Mouse (Mus musculus): ENCODE measurements at regions not wholly inside any gene's neighbourhood (a gene's known extent, or its start where the extent isn't known, plus 50 kb on each side); places are given as distances from the start of the nearest gene placed in this dataset.

GRCm38 (mm10) chr7:90045208-90045800 is 64.5 kb upstream of the Eed start:
- Histone ChIP-seq H3K27ac (ENCODE audit: low read depth, low read length) (no peak overlapping the region), H3K4me2 (replicated peaks; ENCODE audit: low read depth) (no peak overlapping the region), H3K4me3 (ENCODE audit: low read depth, low read length) (no peak overlapping the region), H3K9me3 (ENCODE audit: control insufficient read depth) (no peaks in the 10 kb centered on the region), H3K9ac (ENCODE audit: low read depth, low read length) (no peak overlapping the region), H3K27me3 (replicated peaks; ENCODE audit: control insufficient read depth, insufficient read depth, low read length) (no peaks in the 10 kb centered on the region), H3K36me3 (ENCODE audit: control insufficient read depth, insufficient read depth) (no peaks in the 10 kb centered on the region), H3K4me1 (replicated peaks; ENCODE audit: control insufficient read depth, insufficient read depth, low read length) (peaks cover 14% of the 10 kb centered on the region; the same call in 1 of the 2 replicates)
- TF ChIP-seq CTCF (IDR thresholded peaks at IDR 0.05; ENCODE audit: low read depth): no peak
- WGBS: 62% methylated on average over 4 of the region's 4 CpGs
- ATAC-seq: no peak

DNA sequence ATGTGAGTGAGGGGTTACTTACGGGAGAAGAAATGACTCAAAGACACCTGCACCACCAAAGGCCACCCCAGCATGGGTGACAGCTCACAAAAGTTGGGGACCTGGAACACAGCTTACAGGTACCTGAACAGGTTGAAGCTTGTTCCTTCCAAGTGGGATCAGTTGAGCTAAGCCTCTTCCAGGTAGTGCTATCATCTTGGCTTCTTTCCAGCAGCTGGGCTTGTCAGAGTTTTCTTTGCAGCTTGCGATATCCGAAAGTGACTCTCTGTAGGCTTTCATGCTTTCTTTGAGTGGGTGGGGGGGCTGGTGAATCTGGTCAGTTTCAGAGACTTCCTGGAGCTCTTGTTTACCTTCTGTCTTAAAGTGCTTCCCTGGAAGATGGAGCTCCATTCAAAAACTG is 65.4 kb upstream of the Eed start:
- Histone ChIP-seq H3K9me3 (ENCODE audit: control insufficient read depth) (no peaks in the 10 kb centered on the region), H3K9ac (ENCODE audit: low read depth, low read length) (no peak overlapping the region), H3K27ac (ENCODE audit: low read depth, low read length) (no peak overlapping the region), H3K4me2 (replicated peaks; ENCODE audit: low read depth) (no peak overlapping the region), H3K4me1 (replicated peaks; ENCODE audit: control insufficient read depth, insufficient read depth, low read length) (0 out of 2 replicates have a peak, but pooled peaks cover 8% of the 10 kb centered on the region), H3K36me3 (ENCODE audit: control insufficient read depth, insufficient read depth) (no peaks in the 10 kb centered on the region), H3K4me3 (ENCODE audit: low read depth, low read length) (no peak overlapping the region), H3K27me3 (replicated peaks; ENCODE audit: control insufficient read depth, insufficient read depth, low read length) (no peaks in the 10 kb centered on the region)
- no peak for ATAC-seq
- TF ChIP-seq CTCF (IDR thresholded peaks at IDR 0.05; ENCODE audit: low read depth): no peak
- 73% methylated on average over 3 of the region's 3 CpGs for WGBS

DNA sequence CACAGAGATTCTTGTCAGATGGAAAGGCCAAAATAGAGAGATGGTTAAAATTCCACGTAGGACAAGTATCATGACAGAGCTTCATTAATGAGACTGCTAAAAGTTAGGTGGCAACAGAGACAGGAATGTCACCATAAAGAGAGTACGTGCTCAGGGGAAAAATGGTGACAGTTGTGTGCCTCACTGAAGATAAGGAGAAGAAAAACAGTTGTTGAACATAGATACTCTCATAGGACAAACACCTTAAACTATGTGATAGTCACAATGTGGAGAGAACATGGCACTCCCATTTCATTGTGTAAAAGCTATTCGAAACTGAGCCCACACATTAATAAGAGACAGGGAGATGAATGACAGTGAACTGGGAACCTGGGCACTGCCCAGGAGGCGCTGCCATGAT is 66.1 kb upstream of the Eed start:
- Histone ChIP-seq H3K27ac (ENCODE audit: low read depth, low read length) (no peak overlapping the region), H3K9me3 (ENCODE audit: control insufficient read depth) (no peaks in the 10 kb centered on the region), H3K27me3 (replicated peaks; ENCODE audit: control insufficient read depth, insufficient read depth, low read length) (no peaks in the 10 kb centered on the region), H3K4me1 (replicated peaks; ENCODE audit: control insufficient read depth, insufficient read depth, low read length) (0 out of 2 replicates have a peak, but pooled peaks cover 8% of the 10 kb centered on the region), H3K4me3 (ENCODE audit: low read depth, low read length) (no peak overlapping the region), H3K9ac (ENCODE audit: low read depth, low read length) (no peak overlapping the region), H3K4me2 (replicated peaks; ENCODE audit: low read depth) (no peak overlapping the region), H3K36me3 (ENCODE audit: control insufficient read depth, insufficient read depth) (no peaks in the 10 kb centered on the region)
- no peak for TF ChIP-seq CTCF (IDR thresholded peaks at IDR 0.05; ENCODE audit: low read depth)
- 93% methylated on average over 4 of the region's 4 CpGs for WGBS
- ATAC-seq: no peak

- Histone ChIP-seq H3K27ac (ENCODE audit: low read depth, low read length) (peak overlapping the region; percentile 37; the same call in 1 of the 2 replicates), H3K27me3 (replicated peaks; ENCODE audit: control insufficient read depth, insufficient read depth, low read length) (no peaks in the 10 kb centered on the region), H3K4me1 (replicated peaks; ENCODE audit: control insufficient read depth, insufficient read depth, low read length) (no peaks in the 10 kb centered on the region), H3K36me3 (ENCODE audit: control insufficient read depth, insufficient read depth) (no peaks in the 10 kb centered on the region), H3K4me2 (replicated peaks; ENCODE audit: low read depth) (no peak overlapping the region), H3K4me3 (ENCODE audit: low read depth, low read length) (no peak overlapping the region), H3K9ac (ENCODE audit: low read depth, low read length) (no peak overlapping the region), H3K9me3 (ENCODE audit: control insufficient read depth) (no peaks in the 10 kb centered on the region)
- peak; percentile 78 for ATAC-seq
- 0 out of 2 replicates have a peak, but pooled peaks have one; percentile 19 for TF ChIP-seq CTCF (IDR thresholded peaks at IDR 0.05; ENCODE audit: low read depth)
- WGBS: 59% methylated on average over 10 of the region's 10 CpGs
Measured at GRCm38 (mm10) chr7:90048401-90049307, 67.9 kb upstream of the Eed start.

- H3K9ac ChIP-seq (ENCODE audit: low read depth, low read length): no peak overlapping the region
- ATAC-seq: no peak
- no peaks in the 10 kb centered on the region for H3K9me3 ChIP-seq (ENCODE audit: control insufficient read depth)
- TF ChIP-seq CTCF (IDR thresholded peaks at IDR 0.05; ENCODE audit: low read depth): no peak
- H3K27ac ChIP-seq (ENCODE audit: low read depth, low read length): no peak overlapping the region
- no peaks in the 10 kb centered on the region for H3K27me3 ChIP-seq (replicated peaks; ENCODE audit: control insufficient read depth, insufficient read depth, low read length)
- no peaks in the 10 kb centered on the region for H3K4me1 ChIP-seq (replicated peaks; ENCODE audit: control insufficient read depth, insufficient read depth, low read length)
- H3K4me3 ChIP-seq (ENCODE audit: low read depth, low read length): no peak overlapping the region
- WGBS: 83% methylated on average over 8 of the region's 8 CpGs
- H3K4me2 ChIP-seq (replicated peaks; ENCODE audit: low read depth): no peak overlapping the region
- no peaks in the 10 kb centered on the region for H3K36me3 ChIP-seq (ENCODE audit: control insufficient read depth, insufficient read depth)
Measured at GRCm38 (mm10) chr7:90049831-90050237, 69.1 kb upstream of the Eed start.

DNA sequence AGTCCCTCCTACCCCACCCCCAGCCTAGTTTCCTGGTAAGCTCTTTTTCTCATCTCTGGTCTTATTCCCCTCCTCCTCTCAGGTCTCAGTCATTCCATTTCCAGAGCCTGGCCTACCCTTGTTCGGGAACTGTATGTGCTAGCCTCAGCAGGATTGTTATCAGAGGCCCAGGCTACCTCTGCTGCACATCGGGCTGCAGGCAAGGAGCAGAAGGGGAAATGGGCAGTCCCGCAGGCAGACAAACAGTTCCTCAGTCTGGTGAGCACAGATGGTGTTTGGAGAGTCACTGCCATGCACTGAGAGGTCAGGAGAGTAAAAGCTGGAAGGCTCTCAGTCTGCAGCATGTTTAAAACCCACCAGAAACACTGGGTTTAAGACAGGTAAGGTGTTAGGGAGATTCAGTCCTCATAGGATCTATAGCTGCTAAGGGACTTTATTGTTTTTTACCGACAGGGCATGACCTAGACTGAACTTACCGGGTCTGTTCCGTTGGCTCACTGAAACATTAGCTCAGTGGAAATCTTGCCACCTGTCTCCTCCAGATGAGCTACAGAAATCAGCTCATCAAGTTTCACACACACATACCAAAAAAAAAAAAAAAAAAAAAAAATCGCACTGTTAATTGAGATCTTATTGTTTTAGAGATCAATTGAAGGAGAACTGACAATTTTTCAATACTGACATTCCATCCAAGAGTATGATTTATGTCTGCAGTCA is 74.2 kb upstream of the Eed start:
- Histone ChIP-seq H3K4me3 (ENCODE audit: low read depth, low read length) (no peak overlapping the region), H3K4me1 (replicated peaks; ENCODE audit: control insufficient read depth, insufficient read depth, low read length) (peaks cover 3% of the 10 kb centered on the region; the same call in 1 of the 2 replicates), H3K9ac (ENCODE audit: low read depth, low read length) (no peak overlapping the region), H3K27me3 (replicated peaks; ENCODE audit: control insufficient read depth, insufficient read depth, low read length) (no peaks in the 10 kb centered on the region), H3K27ac (ENCODE audit: low read depth, low read length) (no peak overlapping the region), H3K4me2 (replicated peaks; ENCODE audit: low read depth) (no peak overlapping the region), H3K9me3 (ENCODE audit: control insufficient read depth) (no peaks in the 10 kb centered on the region), H3K36me3 (ENCODE audit: control insufficient read depth, insufficient read depth) (no peaks in the 10 kb centered on the region)
- ATAC-seq: peak; percentile 37; the same call in 1 of the 2 replicates
- no peak for TF ChIP-seq CTCF (IDR thresholded peaks at IDR 0.05; ENCODE audit: low read depth)
- WGBS: 35% methylated on average over 7 of the region's 7 CpGs
